Mouse (Mus musculus) urinary bladder, postnatal 4 days (tissue): ENCODE measurements around the gene Eda.
"Not testable (repeated sequence)": the region's sequence is repeated elsewhere in the genome, so short reads cannot be mapped to it uniquely, and the experiment has no call there.

Experiments used
- DNase-seq, 2 experiments: peaks; one replicate each; pipeline ENCODE4 v3.0.0; 2021 to 2022; ENCODE audit warnings: low spot score in 2 of 2

The Eda gene

GRCm38 (mm10) chrX:100409245-100409644 is 433.8 kb downstream of the Eda start:
- no peak for DNase-seq

- DNase-seq: no peak
These were observed 453.3 kb downstream of the Eda start, which contains the start of gene Otud6a for GRCm38 (mm10) chrX:100428693-100429092. Gene Otud6a, plus strand, starts transcription at chrX:100429013.

DNA sequence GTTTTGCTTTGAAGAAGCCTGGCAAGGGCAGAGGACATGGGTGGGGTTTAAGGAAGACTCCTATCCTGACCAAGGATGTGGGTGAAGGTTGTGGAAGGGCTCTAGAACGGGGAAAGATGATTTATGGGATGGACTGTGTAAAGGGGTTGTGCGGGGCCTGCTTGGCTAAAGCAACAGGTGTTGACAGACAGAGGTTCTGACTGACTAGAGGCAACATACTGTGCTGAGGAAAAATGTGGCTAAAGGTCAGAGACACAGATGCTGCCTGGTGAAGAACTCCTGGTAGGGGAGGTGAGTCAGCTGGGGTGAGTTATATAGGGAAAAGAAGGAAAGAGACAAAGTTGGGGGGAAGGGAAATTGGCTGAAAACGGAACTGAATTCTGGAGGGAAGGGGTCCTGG is 456.9 kb downstream of the Eda start:
- no peak for DNase-seq

DNA sequence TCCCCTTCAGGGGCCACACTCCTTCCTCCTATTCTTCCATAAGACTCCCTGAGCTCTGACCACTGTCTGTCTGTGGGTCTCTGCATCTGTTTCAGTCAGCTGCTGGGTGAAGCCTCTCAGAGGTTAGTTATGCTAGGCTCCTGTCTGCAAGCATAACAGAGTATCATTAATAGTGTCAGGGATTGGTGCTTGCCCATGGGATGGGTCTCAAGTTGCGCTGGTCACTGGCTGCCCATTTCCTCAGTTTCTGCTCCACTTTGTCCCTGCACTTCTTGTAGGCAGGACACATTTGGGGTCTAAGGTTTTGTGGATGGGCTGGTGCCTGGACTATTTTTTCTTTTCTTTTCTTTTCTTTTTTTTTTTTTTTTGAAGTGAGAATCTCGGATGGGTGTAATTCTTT is 467.2 kb downstream of the Eda start, which contains the start of gene Awat2:
Awat2 (minus strand) TSS at position 101 of the 400 bp plus-strand sequence.
- DNase-seq: not testable (repeated sequence)

DNA sequence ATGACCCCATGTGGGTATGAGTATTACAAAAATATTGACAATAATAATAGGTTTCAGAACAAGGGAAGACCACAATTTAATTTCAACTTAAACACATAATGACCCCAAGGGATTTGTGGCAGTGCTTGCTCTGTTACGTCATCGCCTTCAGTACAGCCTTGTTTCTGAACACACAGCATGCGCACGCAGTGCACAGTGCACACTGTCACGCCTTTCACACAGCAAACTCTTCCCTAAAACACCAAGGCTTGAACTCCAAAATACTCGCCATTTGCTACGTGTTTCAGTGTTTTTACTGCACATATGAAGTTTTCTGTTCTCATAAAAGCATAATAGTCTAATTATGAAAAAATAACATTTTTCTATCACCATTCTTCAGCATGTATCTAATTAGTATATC is 468.1 kb downstream of the Eda start:
- no peak for DNase-seq
